Comparison of ENCODE assay signal across 18 mouse cellular contexts in the genomic region with DNA sequence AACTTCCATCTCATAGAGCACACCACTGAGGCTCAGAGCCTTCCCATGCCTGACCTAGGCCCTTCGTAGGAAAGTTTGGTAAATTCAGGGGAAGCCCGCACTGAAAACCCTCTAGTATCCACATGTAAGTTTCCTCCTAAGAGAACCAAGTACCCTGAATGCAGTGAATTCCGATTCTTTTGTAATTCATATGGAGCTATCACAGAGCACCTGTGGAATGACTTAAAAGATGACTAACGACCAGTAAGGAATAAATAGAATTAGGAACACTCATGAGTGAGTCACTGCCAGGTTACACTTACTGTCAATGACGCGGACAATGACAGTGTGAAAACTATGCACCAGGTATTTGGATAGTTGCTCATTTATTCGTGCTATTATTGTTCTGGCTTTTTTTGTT.
"Had no signal": no experiment of that assay in that cellular context is flagged by ENCODE, and none has a peak within 500 bp of the region (broad histone marks: within the 10 kb centered on the region; RNA-seq: fewer than 3 reads in every experiment).

No protein-coding gene starts in this region.

- H3K36me3 ChIP-seq: midbrain, embryonic 10.5 days; midbrain, embryonic 12.5 days; neural tube, embryonic 13.5 days; neural tube, embryonic 15.5 days had no signal

- H3K27ac ChIP-seq: midbrain, embryonic 10.5 days; midbrain, embryonic 12.5 days; neural tube, embryonic 13.5 days; neural tube, embryonic 15.5 days had no signal

- DNase-seq: lung, adult 18-20 months; lung, embryonic 14.5 days; lung, postnatal 10 days; lung, postnatal 4 days; midbrain, embryonic 14.5 days; retina, postnatal 1 day; right cerebral cortex, adult 18-20 months; right cerebral cortex, postnatal 25 days; right cerebral cortex, postnatal 4 days; spleen, adult 18-20 months; thymus, adult 18-20 months; thymus, postnatal 14 days; thymus, postnatal 36 days had no signal

- H3K9me3 ChIP-seq: neural tube, embryonic 15.5 days had no signal

- H3K4me3 ChIP-seq: midbrain, embryonic 10.5 days; midbrain, embryonic 12.5 days; myocyte; neural tube, embryonic 13.5 days; neural tube, embryonic 15.5 days had no signal
